Mouse (Mus musculus) embryonic facial prominence, embryonic 11.5 days (tissue): ENCODE measurements around the gene Supt6. TPM values are rescaled to one million over a fixed set of nuclear protein-coding genes. Genes with fewer than 3 reads are reported as not detected.
A peak's percentile ranks its signal among the peaks of the same experiment; 100 is the strongest.

Source experiments
- ATAC-seq: fragments of 200-750 bp; cut with Nextera tagmentation; replicated peaks from 2 replicates; pipeline ENCODE4 v1.8.0; 2017; ENCODE audit warnings: low read depth; ENCODE audit not compliant: insufficient number of reproducible peaks, low FRiP score, low TSS enrichment
- DNase-seq: peaks from one replicate; pipeline ENCODE4 v3.0.0-alpha.2; 2015; ENCODE audit warnings: low spot score
- H3K27ac ChIP-seq: fragments of 300-500 bp; sonication (generic); replicated peaks from 2 replicates; pipeline ENCODE4 v1.5.1; 2014; ENCODE audit warnings: mild to moderate bottlenecking, low read depth, low read length, control low read depth
- H3K27me3 ChIP-seq: fragments of 300-500 bp; sonication (generic); 2 replicates; pipeline ENCODE4 v1.6.1; 2014; ENCODE audit warnings: mild to moderate bottlenecking, low read length, moderate library complexity, mixed read lengths; ENCODE audit not compliant: control insufficient read depth, insufficient read depth
- H3K36me3 ChIP-seq: fragments of 300-500 bp; sonication (generic); replicated peaks from 2 replicates; pipeline ENCODE4 v1.6.1; 2014; ENCODE audit warnings: low read depth, mild to moderate bottlenecking, low read length, moderate library complexity, mixed read lengths; ENCODE audit not compliant: control insufficient read depth, insufficient read depth
- H3K4me1 ChIP-seq: fragments of 300-500 bp; sonication (generic); 2 replicates; pipeline ENCODE4 v1.6.1; 2014; ENCODE audit warnings: low read length, mixed read lengths; ENCODE audit not compliant: control insufficient read depth, insufficient read depth
- H3K4me2 ChIP-seq: fragments of 300-500 bp; sonication (generic); 2 replicates; pipeline ENCODE4 v1.6.1; 2014; ENCODE audit warnings: low read depth, mild to moderate bottlenecking, control low read depth, low read length, moderate library complexity
- H3K4me3 ChIP-seq: fragments of 300-500 bp; sonication (generic); 2 replicates; pipeline ENCODE4 v1.5.1; 2014; ENCODE audit warnings: low read depth, low read length, control low read depth
- H3K9ac ChIP-seq: fragments of 300-500 bp; sonication (generic); replicated peaks from 2 replicates; pipeline ENCODE4 v1.6.1; 2014; ENCODE audit warnings: mild to moderate bottlenecking, control low read depth, low read length
- H3K9me3 ChIP-seq: fragments of 300-500 bp; sonication (generic); replicated peaks from 2 replicates; pipeline ENCODE4 v1.6.1; 2016; ENCODE audit warnings: mild to moderate bottlenecking, low read length, inconsistent platforms, mixed read lengths; ENCODE audit not compliant: control insufficient read depth
- WGBS: fragments of 180-500 bp; shearing (Covaris S2); extraction: QIAGEN DNeasy Blood & Tissue Kit; methylation state at CpG from one replicate; pipeline ENCODE4 v1.1.7; 2014; 5-methylcytosine and 5-hydroxymethylcytosine counted together
- microRNA-seq: library from miRNA; unstranded; fragments of <30 nt; microRNA quantifications from one replicate; pipeline ENCODE4, GENCODE M21; 2016; ENCODE audit warnings: borderline number of aligned reads
- polyA plus RNA-seq: library from polyadenylated mRNA; unstranded; fragments of >200 nt; fragmentation: Nextera tagmentation; extraction: Ambion mirVana; gene quantifications from 2 replicates; pipeline ENCODE4 v1.2.1, GENCODE M21; 2014

Supt6 gene
- polyA plus RNA-seq, 1 experiment from 2014 or later, result 24.9 TPM

DNA sequence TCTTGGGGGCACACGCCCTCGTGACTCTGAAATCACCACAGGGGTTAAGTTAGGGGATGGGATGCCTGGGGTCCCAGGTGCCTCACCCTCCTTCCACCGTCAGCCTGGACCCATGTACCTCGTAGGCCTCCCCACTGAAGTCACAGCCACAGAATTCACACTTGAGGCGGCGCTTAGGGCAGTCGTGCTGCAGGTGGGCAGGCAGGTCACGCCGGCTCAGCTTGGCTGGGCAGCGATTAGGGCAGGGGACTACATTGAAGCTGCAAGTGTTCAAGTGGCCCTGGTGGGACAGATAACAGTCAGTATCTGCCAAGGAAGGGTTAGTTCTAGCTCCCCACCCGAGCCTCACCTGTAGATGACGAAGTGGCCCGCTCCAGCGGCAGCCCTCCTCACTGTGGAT lies 84.6 kb downstream of the Supt6 start:
- no peak for ATAC-seq
- no peak overlapping the region for H3K4me3 ChIP-seq
- H3K4me2 ChIP-seq, result no peak overlapping the region

DNA sequence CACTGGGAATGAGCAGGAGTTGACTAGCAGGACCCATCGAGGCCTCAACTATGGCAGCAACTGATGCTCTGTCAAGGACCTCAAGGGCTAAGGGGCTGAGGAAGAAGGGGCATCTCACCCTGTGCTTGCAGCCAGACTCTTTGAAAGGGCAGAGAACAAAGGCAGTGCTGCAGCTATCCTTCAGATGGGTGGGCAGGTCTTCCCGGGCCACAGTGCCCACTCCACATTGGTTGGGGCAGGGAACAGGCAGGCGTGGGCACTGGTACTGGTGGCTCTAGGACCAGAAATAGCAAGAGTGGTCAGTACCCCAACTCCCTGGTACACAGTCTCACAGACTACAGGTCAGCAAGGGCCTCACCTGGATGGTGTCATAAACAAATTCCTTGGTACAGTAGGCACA lies 85.1 kb downstream of the Supt6 start:
- ATAC-seq (no peak), DNase-seq (no peak)
- Histone ChIP-seq H3K4me2 (no peak overlapping the region), H3K27me3 (no peaks in the 10 kb centered on the region), H3K4me1 (peaks cover 6% of the 10 kb centered on the region), H3K27ac (no peak overlapping the region), H3K9me3 (no peaks in the 10 kb centered on the region), H3K9ac (no peak overlapping the region), H3K4me3 (no peak overlapping the region), H3K36me3 (peaks cover 23% of the 10 kb centered on the region)
- 90% methylated on average over 3 of the region's 3 CpGs for WGBS

More for the DNA sequence above, 84.6 kb downstream of the Supt6 start:
- Histone ChIP-seq H3K27me3 (no peaks in the 10 kb centered on the region), H3K9ac (no peak overlapping the region), H3K9me3 (no peaks in the 10 kb centered on the region), H3K4me1 (peaks cover 8% of the 10 kb centered on the region), H3K36me3 (peaks cover 23% of the 10 kb centered on the region), H3K27ac (no peak overlapping the region)
- 89% methylated on average over 14 of the region's 14 CpGs for WGBS
- DNase-seq, result no peak

GRCm38 (mm10) chr11:78160171-78160570 lies 85.6 kb downstream of the Supt6 start:
- H3K4me3 ChIP-seq, result no peak overlapping the region
- H3K36me3 ChIP-seq, result peaks cover 23% of the 10 kb centered on the region
- DNase-seq (no peak), ATAC-seq (no peak)
- H3K27me3 ChIP-seq, result no peaks in the 10 kb centered on the region
- H3K4me2 ChIP-seq, result no peak overlapping the region
- H3K27ac ChIP-seq, result no peak overlapping the region
- 87% methylated on average over 18 of the region's 18 CpGs for WGBS
- H3K9ac ChIP-seq, result no peak overlapping the region
- no peaks in the 10 kb centered on the region for H3K9me3 ChIP-seq
- peaks cover 6% of the 10 kb centered on the region for H3K4me1 ChIP-seq

- no peak for DNase-seq
- peaks cover 27% of the 10 kb centered on the region for H3K36me3 ChIP-seq
- peaks cover 6% of the 10 kb centered on the region for H3K4me1 ChIP-seq
- no peak for ATAC-seq
- H3K27me3 ChIP-seq, result no peaks in the 10 kb centered on the region
- no peak overlapping the region for H3K27ac ChIP-seq
- H3K9ac ChIP-seq, result no peak overlapping the region
- WGBS, result 77% methylated on average over 7 of the region's 7 CpGs
- no peaks in the 10 kb centered on the region for H3K9me3 ChIP-seq
- no peak overlapping the region for H3K4me2 ChIP-seq
- H3K4me3 ChIP-seq, result no peak overlapping the region
Measured at GRCm38 (mm10) chr11:78159557-78159956, 86.2 kb downstream of the Supt6 start.

DNA sequence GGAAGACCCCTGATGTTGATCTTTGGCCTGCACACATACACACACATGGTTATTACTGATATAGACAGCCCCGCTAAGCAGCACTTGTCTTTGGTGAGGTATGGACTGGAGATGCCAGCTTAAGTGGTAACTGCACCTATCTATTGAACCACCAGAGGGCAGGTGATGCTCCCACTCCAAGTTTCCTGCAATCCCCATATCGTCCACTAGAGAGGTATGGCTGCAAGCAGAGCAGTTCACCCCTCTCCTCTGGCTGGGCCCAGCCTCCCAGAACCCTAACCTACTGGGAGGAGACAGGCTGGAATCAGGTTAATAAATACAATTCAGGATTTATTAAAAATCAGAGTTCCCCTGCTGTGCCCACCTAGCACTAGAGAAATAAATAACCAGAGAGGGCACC lies 86.7 kb downstream of the Supt6 start:
- Histone ChIP-seq H3K9me3 (no peaks in the 10 kb centered on the region), H3K9ac (no peak overlapping the region), H3K4me1 (peaks cover 6% of the 10 kb centered on the region), H3K36me3 (peaks cover 29% of the 10 kb centered on the region), H3K27me3 (no peaks in the 10 kb centered on the region), H3K27ac (no peak overlapping the region), H3K4me2 (no peak overlapping the region), H3K4me3 (no peak overlapping the region)
- no peak for ATAC-seq
- DNase-seq, result peak; percentile 90
- WGBS, result 26% methylated on average over 2 of the region's 2 CpGs

Small RNA genes within 50 kb of the gene (microRNA-seq; reads per million reads assigned to microRNA genes)
- gene Mir7653, result not detected

Other genes with a start within 250 kb of the Supt6 start
- 17.3 and 19.5 TPM in 2 replicates for gene Dhrs13, start 213.7 kb downstream of the Supt6 start, polyA plus RNA-seq
- 40.4 and 45.7 TPM in 2 replicates for gene Flot2, start 208.1 kb downstream of the Supt6 start, polyA plus RNA-seq
- gene Eral1, start 165.6 kb downstream of the Supt6 start, polyA plus RNA-seq, result 37.5 and 44.6 TPM in 2 replicates
- gene Fam222b, start 151.3 kb downstream of the Supt6 start, polyA plus RNA-seq, result 19.0 and 22.8 TPM in 2 replicates
- 84.9 and 91.8 TPM in 2 replicates for gene Traf4, start 80.4 kb downstream of the Supt6 start, polyA plus RNA-seq
- 8.6 and 8.9 TPM in 2 replicates for gene Nek8, start 69.3 kb downstream of the Supt6 start, polyA plus RNA-seq
- 8.9 and 10.9 TPM in 2 replicates for gene Tlcd1, start 69.3 kb downstream of the Supt6 start, polyA plus RNA-seq
- gene Rpl23a, start 62.4 kb downstream of the Supt6 start, polyA plus RNA-seq, result 1,340 and 1,370 TPM in 2 replicates
- gene Rab34, start 57.6 kb downstream of the Supt6 start, polyA plus RNA-seq, result 139 and 140 TPM in 2 replicates
- 1.2 and 1.7 TPM in 2 replicates for gene Proca1, start 52.6 kb downstream of the Supt6 start, polyA plus RNA-seq
- 47.3 and 55.6 TPM in 2 replicates for gene Sdf2, start 241 bp downstream of the Supt6 start, polyA plus RNA-seq
- 59.7 and 66.9 TPM in 2 replicates for gene 2610507B11Rik, start 15.8 kb upstream of the Supt6 start, polyA plus RNA-seq
- gene BC030499, start 44.9 kb upstream of the Supt6 start, polyA plus RNA-seq, result 0.11 TPM in 1 of 2 replicates, not detected in the other
- 54.8 and 62.0 TPM in 2 replicates for gene Spag5, start 55.5 kb upstream of the Supt6 start, polyA plus RNA-seq
- gene Aldoc, start 77.0 kb upstream of the Supt6 start, polyA plus RNA-seq, result 2.7 and 4.6 TPM in 2 replicates
- 55.4 and 64.0 TPM in 2 replicates for gene Pigs, start 82.4 kb upstream of the Supt6 start, polyA plus RNA-seq
- 77.0 and 84.7 TPM in 2 replicates for gene Unc119, start 97.5 kb upstream of the Supt6 start, polyA plus RNA-seq
- gene Foxn1, start 140.6 kb upstream of the Supt6 start, polyA plus RNA-seq, result 0.14 and 0.50 TPM in 2 replicates
- gene Slc13a2, start 176.2 kb upstream of the Supt6 start, polyA plus RNA-seq, result not detected in 2 replicates
- 13.0 and 14.9 TPM in 2 replicates for gene Slc46a1, start 219.7 kb upstream of the Supt6 start, polyA plus RNA-seq